Comparison of ENCODE assay signal across 7 mouse cellular contexts in genomic region chr15:41948347-41949093, GRCm38 (mm10).
DNase-seq lines count a peak whose midpoint lies in the region; ATAC-seq and TF ChIP-seq lines count a peak whose summit lies in the region.

No protein-coding gene starts in this region.

- no peaks in the 10 kb centered on the region for H3K9me3 ChIP-seq in neural tube, embryonic 15.5 days (replicated peaks)
- no peaks in the 10 kb centered on the region for H3K9me3 ChIP-seq in hindbrain, postnatal 0 days (ENCODE audit: low read length)
- no peaks in the 10 kb centered on the region for H3K9me3 ChIP-seq in lung, postnatal 0 days (ENCODE audit: low read length)

- H3K4me2 ChIP-seq in neural tube, embryonic 15.5 days: no peak overlapping the region
- H3K4me2 ChIP-seq in hindbrain, postnatal 0 days (ENCODE audit: low read depth, low read length): no peak overlapping the region
- H3K4me2 ChIP-seq in lung, postnatal 0 days (replicated peaks; ENCODE audit: low read depth, low read length): no peak overlapping the region; the same call in 1 of the 2 replicates

- WGBS in neural tube, embryonic 15.5 days: 58% methylated on average over 4 of the region's 4 CpGs
- 44% methylated on average over 4 of the region's 4 CpGs for WGBS in hindbrain, postnatal 0 days
- WGBS in lung, postnatal 0 days: 15% methylated on average over 4 of the region's 4 CpGs

- DNase-seq in neural tube, embryonic 10.5 days (ENCODE audit: extremely low spot score, low spot score): peak; percentile 37
- DNase-seq in cerebellum, postnatal 14 days: peak; percentile 10 to 36
- DNase-seq in hindbrain, postnatal 0 days (ENCODE audit: low spot score): peak; percentile 52
- DNase-seq in lung, postnatal 0 days (ENCODE audit: low spot score): peak; percentile 77
- no peak for DNase-seq in gastrocnemius, postnatal 10 days

- H3K9ac ChIP-seq in neural tube, embryonic 15.5 days (replicated peaks): no peak overlapping the region
- H3K9ac ChIP-seq in hindbrain, postnatal 0 days (replicated peaks; ENCODE audit: low read length): no peak overlapping the region
- no peak overlapping the region for H3K9ac ChIP-seq in lung, postnatal 0 days (replicated peaks; ENCODE audit: low read depth)

- H3K4me3 ChIP-seq in neural tube, embryonic 15.5 days (replicated peaks): no peak overlapping the region
- H3K4me3 ChIP-seq in hindbrain, postnatal 0 days (ENCODE audit: low read length): no peak overlapping the region
- H3K4me3 ChIP-seq in lung, postnatal 0 days (ENCODE audit: low read depth, low read length): no peak overlapping the region

- TF ChIP-seq CTCF in hindbrain, postnatal 0 days (IDR thresholded peaks at IDR 0.05; ENCODE audit: low read depth): peak; percentile 70
- TF ChIP-seq CTCF in lung, postnatal 0 days (IDR thresholded peaks at IDR 0.05): peak; percentile 83

- H3K27me3 ChIP-seq in neural tube, embryonic 15.5 days (replicated peaks): no peaks in the 10 kb centered on the region
- H3K27me3 ChIP-seq in hindbrain, postnatal 0 days (ENCODE audit: insufficient read depth, low read length): no peaks in the 10 kb centered on the region
- no peaks in the 10 kb centered on the region for H3K27me3 ChIP-seq in lung, postnatal 0 days (replicated peaks; ENCODE audit: insufficient read depth, low read length)

- H3K4me1 ChIP-seq in neural tube, embryonic 15.5 days: no peaks in the 10 kb centered on the region
- no peaks in the 10 kb centered on the region; the same call in 1 of the 2 replicates for H3K4me1 ChIP-seq in hindbrain, postnatal 0 days (ENCODE audit: insufficient read depth, low read length)
- H3K4me1 ChIP-seq in lung, postnatal 0 days (ENCODE audit: insufficient read depth, low read depth, low read length): no peaks in the 10 kb centered on the region; the same call in 1 of the 2 replicates

- no peak for TF ChIP-seq EP300 in lung, postnatal 0 days (IDR thresholded peaks at IDR 0.05)

- no peak for ATAC-seq in neural tube, embryonic 15.5 days (ENCODE audit: low FRiP score)
- ATAC-seq in hindbrain, postnatal 0 days: peak; percentile 59
- ATAC-seq in lung, postnatal 0 days: peak; percentile 83
- no peak for ATAC-seq in erythroid progenitor cell, adult 5-6 weeks (replicated peaks; ENCODE audit: low FRiP score, poor library complexity, severe bottlenecking)

- H3K36me3 ChIP-seq in neural tube, embryonic 15.5 days: no peaks in the 10 kb centered on the region
- no peaks in the 10 kb centered on the region for H3K36me3 ChIP-seq in hindbrain, postnatal 0 days (ENCODE audit: insufficient read depth, low read length)
- no peaks in the 10 kb centered on the region for H3K36me3 ChIP-seq in lung, postnatal 0 days (ENCODE audit: insufficient read depth, low read length)

- H3K27ac ChIP-seq in neural tube, embryonic 15.5 days (replicated peaks): no peak overlapping the region
- H3K27ac ChIP-seq in hindbrain, postnatal 0 days: no peak overlapping the region
- no peak overlapping the region for H3K27ac ChIP-seq in lung, postnatal 0 days (ENCODE audit: low read length)

Comparison
In these comparisons a context has a peak if more than half of its experiments do, and no peak if none do; other contexts are left out.
1. ATAC-seq: peak in hindbrain, postnatal 0 days (single experiment) and lung, postnatal 0 days (single experiment); none in neural tube, embryonic 15.5 days (single experiment) and erythroid progenitor cell, adult 5-6 weeks (single experiment).